Mouse (Mus musculus): ENCODE data around the gene Snai1. TPM values are rescaled to one million over a fixed set of nuclear protein-coding genes. Genes with fewer than 3 reads are reported as not detected.

The Snai1 gene
- total RNA-seq, 2 experiments from 2014 or later: 0.52 to 0.88 TPM

DNA sequence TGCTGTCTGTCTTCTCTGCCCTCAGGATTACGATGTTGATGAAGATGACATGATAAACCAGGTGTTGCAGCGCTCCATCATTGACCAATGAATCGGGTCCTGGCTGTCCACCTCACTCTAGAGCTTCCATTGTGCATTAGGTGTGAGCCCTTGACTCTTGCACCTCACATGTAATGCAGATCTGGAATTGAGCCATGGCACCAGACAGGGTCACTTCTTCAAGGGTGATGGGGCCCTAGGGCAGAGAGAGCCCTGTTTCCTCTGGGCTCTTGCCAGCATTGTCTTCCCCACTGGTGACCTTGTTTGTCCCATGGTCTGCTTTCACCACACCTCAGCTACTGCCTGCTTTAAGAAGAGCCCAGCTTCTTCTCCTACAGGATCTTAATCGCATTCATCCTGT is 23.4 kb upstream of the Snai1 start:
- no peak for DNase-seq (ENCODE audit: low spot score in 2 of 2)
- intact Hi-C loops (cut with DNase I): no loop called here

GRCm38 (mm10) chr2:167515688-167516087 is 22.3 kb upstream of the Snai1 start:
- DNase-seq (ENCODE audit: low spot score in 2 of 2): no peak
- intact Hi-C loops (cut with DNase I): no loop called here

GRCm38 (mm10) chr2:167519606-167520252 is 18.3 kb upstream of the Snai1 start:
- intact Hi-C loops (cut with DNase I): no loop called here
- DNase-seq (ENCODE audit: low spot score in 2 of 2): no peak

- DNase-seq (ENCODE audit: low spot score in 2 of 2): no peak
- intact Hi-C loops (cut with DNase I): no loop called here
Observed at GRCm38 (mm10) chr2:167528278-167528677, 9.7 kb upstream of the Snai1 start.

DNA sequence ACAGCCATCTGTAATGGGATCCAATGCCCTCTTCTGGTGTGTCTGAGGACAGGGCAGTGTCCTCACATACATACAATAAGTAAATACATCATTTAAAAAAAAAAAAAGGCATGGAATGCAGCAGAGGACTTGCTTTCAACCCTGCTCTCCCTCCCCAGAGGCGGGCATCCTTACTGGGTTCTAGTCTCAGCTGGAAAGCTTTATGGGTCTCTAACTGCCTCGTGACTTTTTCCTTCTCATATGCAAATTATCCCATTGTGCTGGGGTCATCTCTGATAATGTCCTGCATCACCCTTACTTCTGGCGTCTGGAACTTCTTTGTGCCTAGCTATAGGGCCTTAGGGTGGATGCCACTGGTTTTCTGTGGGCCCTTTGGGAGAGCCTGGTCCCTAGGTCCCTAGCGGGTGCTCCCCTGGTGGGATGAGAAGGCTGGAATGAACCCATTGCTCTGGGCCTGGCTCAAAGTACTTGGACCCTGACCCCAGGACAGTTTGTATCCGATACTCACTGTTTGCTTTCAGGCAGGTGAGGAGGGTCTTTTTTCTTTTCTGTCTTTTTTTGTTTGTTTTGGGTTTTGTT is 8.0 kb upstream of the Snai1 start:
- DNase-seq (ENCODE audit: low spot score in 2 of 2): no peak
- intact Hi-C loops (cut with DNase I): loop anchor here (5.0 to 10.0 kb wide), 2 partner anchors 142 to 365 kb away; no protein-coding TSS in a partner anchor

GRCm38 (mm10) chr2:167530536-167530935 is 7.5 kb upstream of the Snai1 start:
- DNase-seq (ENCODE audit: low spot score in 2 of 2): no peak
- intact Hi-C loops (cut with DNase I): loop anchor here (5.0 to 10.0 kb wide), 2 partner anchors 142 to 364 kb away; no protein-coding TSS in a partner anchor

GRCm38 (mm10) chr2:167532131-167532530 is 5.9 kb upstream of the Snai1 start:
- intact Hi-C loops (cut with DNase I): loop anchor here (5.0 to 10.0 kb wide), 2 partner anchors 140 to 363 kb away; no protein-coding TSS in a partner anchor
- DNase-seq (ENCODE audit: low spot score in 2 of 2): no peak

GRCm38 (mm10) chr2:167533880-167534279 is 4.1 kb upstream of the Snai1 start:
- no peak for DNase-seq (ENCODE audit: low spot score in 2 of 2)
- intact Hi-C loops (cut with DNase I): loop anchor here (1.0 to 10.0 kb wide), 3 partner anchors 71 to 361 kb away; no protein-coding TSS in a partner anchor

GRCm38 (mm10) chr2:167536320-167536945 is 1.6 kb upstream of the Snai1 start:
- DNase-seq (ENCODE audit: low spot score in 2 of 2): no peak
- intact Hi-C loops (cut with DNase I): loop anchor here (10.0 kb wide), 1 partner anchor 358 kb away; no protein-coding TSS in a partner anchor

GRCm38 (mm10) chr2:167538671-167539306 is 794 bp downstream of the Snai1 start:
- DNase-seq (ENCODE audit: low spot score in 2 of 2): no peak
- intact Hi-C loops (cut with DNase I): loop anchor here (1.0 to 10.0 kb wide), 2 partner anchors 67 to 356 kb away; no protein-coding TSS in a partner anchor

GRCm38 (mm10) chr2:167539536-167540476 is 1.8 kb downstream of the Snai1 start:
- DNase-seq (ENCODE audit: low spot score in 2 of 2): no peak
- intact Hi-C loops (cut with DNase I): loop anchor here (10.0 kb wide), 1 partner anchor 355 kb away; no protein-coding TSS in a partner anchor

- intact Hi-C loops (cut with DNase I): no loop called here
- no peak for DNase-seq (ENCODE audit: low spot score in 2 of 2)
Observed at GRCm38 (mm10) chr2:167540477-167541110, 2.6 kb downstream of the Snai1 start.

DNA sequence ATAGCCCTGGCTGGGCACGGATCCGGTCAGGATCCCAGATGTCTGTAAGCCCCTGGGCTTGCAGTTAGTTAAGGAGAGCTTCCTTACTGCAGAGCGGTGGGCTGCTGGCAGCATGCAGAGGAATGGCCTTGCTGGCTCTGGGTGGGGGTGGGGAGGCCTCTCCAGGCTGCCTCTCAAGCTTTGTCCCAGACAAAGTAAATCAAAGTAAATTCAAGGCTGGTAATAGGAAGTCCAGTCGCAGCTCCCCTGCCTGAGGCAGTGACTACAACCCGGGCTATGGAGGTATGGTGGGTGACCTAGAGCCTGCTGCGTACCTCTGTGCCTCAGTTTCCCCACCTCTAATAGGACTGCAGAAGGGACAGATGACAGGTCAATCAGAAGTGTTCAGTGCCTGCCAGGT is 3.3 kb downstream of the Snai1 start:
- no peak for DNase-seq (ENCODE audit: low spot score in 2 of 2)
- intact Hi-C loops (cut with DNase I): no loop called here

GRCm38 (mm10) chr2:167541761-167542160 is 3.8 kb downstream of the Snai1 start:
- DNase-seq (ENCODE audit: low spot score in 2 of 2): no peak
- intact Hi-C loops (cut with DNase I): no loop called here

DNA sequence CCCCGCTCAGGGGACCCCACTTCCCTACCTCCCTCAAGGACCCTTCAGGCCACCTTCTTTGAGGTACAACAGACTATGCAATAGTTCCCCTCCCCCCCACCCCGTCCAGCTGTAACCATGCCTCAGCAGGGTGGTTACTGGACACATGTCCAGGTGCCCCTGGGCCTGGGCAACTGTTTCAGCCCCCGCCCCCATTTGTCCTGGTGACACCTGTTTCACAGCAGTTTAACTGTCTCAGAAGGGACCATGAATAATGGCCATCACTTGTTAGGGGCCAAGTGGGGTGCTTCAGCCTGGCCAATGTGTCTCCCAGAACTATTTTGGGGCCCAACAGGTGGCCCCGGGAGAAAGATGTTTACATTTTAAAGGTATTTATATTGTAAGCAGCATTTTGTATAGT is 4.4 kb downstream of the Snai1 start:
- intact Hi-C loops (cut with DNase I): no loop called here
- no peak for DNase-seq (ENCODE audit: low spot score in 2 of 2)

- intact Hi-C loops (cut with DNase I): no loop called here
- DNase-seq (ENCODE audit: low spot score in 2 of 2): no peak
Observed at GRCm38 (mm10) chr2:167543121-167544003, 5.4 kb downstream of the Snai1 start.

DNA sequence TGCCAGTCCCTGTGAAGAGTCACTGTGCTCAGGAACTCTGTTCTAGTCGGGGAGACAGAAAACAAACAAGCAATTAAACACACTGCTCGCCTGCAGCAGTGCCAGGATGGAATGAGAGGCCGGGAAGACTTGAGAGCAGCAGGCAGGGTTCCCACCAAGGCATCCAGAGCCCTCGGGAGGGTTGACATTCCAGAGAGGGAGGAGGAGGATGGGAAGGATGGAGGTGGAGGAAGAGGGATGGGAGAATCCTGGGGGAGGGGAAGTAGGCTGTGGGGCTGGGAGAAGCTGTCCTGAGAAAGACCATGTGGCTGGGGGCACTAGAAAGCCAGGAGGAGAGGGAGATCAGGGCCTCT is 6.0 kb downstream of the Snai1 start:
- intact Hi-C loops (cut with DNase I): no loop called here

GRCm38 (mm10) chr2:167544456-167544855 is 6.5 kb downstream of the Snai1 start:
- DNase-seq (ENCODE audit: low spot score in 2 of 2): no peak
- intact Hi-C loops (cut with DNase I): no loop called here

More for the DNA sequence above, 6.0 kb downstream of the Snai1 start:
- DNase-seq (ENCODE audit: low spot score in 2 of 2): no peak

All from left cerebral cortex, postnatal 36 days (tissue).